In the genomic region with DNA sequence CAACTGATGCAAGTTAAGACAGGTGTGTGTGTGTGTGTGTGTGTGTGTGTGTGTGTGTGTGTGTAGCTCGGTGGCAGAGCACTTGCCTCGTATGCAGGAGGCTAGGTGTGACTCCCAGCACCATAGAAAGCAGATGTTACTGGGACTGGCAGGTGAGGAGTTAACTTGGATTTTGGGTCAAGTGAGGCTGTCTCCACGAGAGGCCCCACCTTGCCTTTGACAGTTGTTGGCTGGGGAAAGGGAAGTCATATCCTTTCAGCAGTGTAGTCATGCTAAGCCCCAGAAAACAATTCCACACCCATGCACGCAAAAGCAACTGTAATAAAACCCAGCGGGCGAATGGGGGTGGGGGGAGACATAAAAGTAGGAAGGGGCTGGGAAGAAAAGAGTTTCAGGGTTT, we compare ENCODE assay signal across 22 mouse cellular contexts. TPM values are rescaled to one million over a fixed set of nuclear protein-coding genes. Genes with fewer than 3 reads are reported as not detected.
DNase-seq lines count a peak whose midpoint lies in the region; ATAC-seq and TF ChIP-seq lines count a peak whose summit lies in the region.
"Had no signal": no experiment of that assay in that cellular context is flagged by ENCODE, and none has a peak within 500 bp of the region (broad histone marks: within the 10 kb centered on the region; RNA-seq: fewer than 3 reads in every experiment).

No protein-coding gene starts in this region.

- H3K4me1 ChIP-seq in E14TG2a.4 (replicated peaks; ENCODE audit: low read depth, low read length), result peaks cover 74% of the 10 kb centered on the region
- peaks cover 20% of the 10 kb centered on the region for H3K4me1 ChIP-seq in limb, embryonic 12.5 days (replicated peaks)

- no peak for TF ChIP-seq CTCF in gastrocnemius, adult 2 months (IDR thresholded peaks at IDR 0.05)
- no peak for TF ChIP-seq CTCF in E14TG2a.4 (conservative IDR thresholded peaks at IDR 0.05; ENCODE audit: low read length)

- DNase-seq in gastrocnemius, adult 2 months, result no peak
- DNase-seq in gastrocnemius, postnatal 4 days (ENCODE audit: low spot score in 2 of 2), result no peak
- peak; percentile 27 for DNase-seq in forelimb bud, embryonic 11.5 days (ENCODE audit: low read depth, low spot score)
- no peak for DNase-seq in spleen, postnatal 36 days (ENCODE audit: low spot score in 2 of 2)
- no peak for DNase-seq in left cerebral cortex, postnatal 14 days (ENCODE audit: low spot score in 2 of 2)
- DNase-seq: cerebellum, adult 9-11 months; heart, adult 18-20 months; kidney, adult 9 months; kidney, postnatal 36 days; midbrain, embryonic 14.5 days; right cerebral cortex, adult 18-20 months had no signal

- H3K36me3 ChIP-seq in E14TG2a.4 (ENCODE audit: insufficient read depth, low read length), result no peaks in the 10 kb centered on the region
- H3K36me3 ChIP-seq in limb, embryonic 12.5 days, result no peaks in the 10 kb centered on the region
- H3K36me3 ChIP-seq: neural tube, embryonic 13.5 days had no signal

- no peak for ATAC-seq in limb, embryonic 12.5 days (ENCODE audit: insufficient number of reproducible peaks, insufficient read depth, low FRiP score, low TSS enrichment, low read depth)
- ATAC-seq in megakaryocyte, adult 5-6 weeks (ENCODE audit: poor library complexity, severe bottlenecking), result no peak
- ATAC-seq: forebrain, embryonic 14.5 days had no signal

- no peak overlapping the region for H3K4me2 ChIP-seq in limb, embryonic 12.5 days

- no peak overlapping the region for H3K9ac ChIP-seq in limb, embryonic 12.5 days (replicated peaks)
- H3K9ac ChIP-seq: liver, embryonic 15.5 days; neural tube, embryonic 13.5 days had no signal

- 8% methylated on average over 6 of the region's 6 CpGs for WGBS in limb, embryonic 12.5 days

- no peak overlapping the region for H3K4me3 ChIP-seq in gastrocnemius, adult 2 months
- peak overlapping the region; percentile 59; the same call in 1 of the 2 replicates for H3K4me3 ChIP-seq in E14TG2a.4 (replicated peaks; ENCODE audit: low read length)
- H3K4me3 ChIP-seq in limb, embryonic 12.5 days (replicated peaks), result no peak overlapping the region
- H3K4me3 ChIP-seq: erythroblast, embryonic 14.5 days; left cerebral cortex, adult 2 months; liver, embryonic 15.5 days had no signal

- H3K27me3 ChIP-seq in E14TG2a.4 (ENCODE audit: insufficient read depth, low read length), result no peaks in the 10 kb centered on the region
- no peaks in the 10 kb centered on the region for H3K27me3 ChIP-seq in limb, embryonic 12.5 days
- H3K27me3 ChIP-seq: CH12.LX; liver, embryonic 15.5 days; neural tube, embryonic 13.5 days had no signal

- intact Hi-C loops in gastrocnemius, adult 2 months (cut with DNase I), result no loop called here
- intact Hi-C loops in left cerebral cortex, postnatal 14 days (cut with DNase I), result no loop called here

- no peaks in the 10 kb centered on the region for H3K9me3 ChIP-seq in E14TG2a.4 (ENCODE audit: low read length)
- H3K9me3 ChIP-seq in limb, embryonic 12.5 days, result no peaks in the 10 kb centered on the region
- H3K9me3 ChIP-seq: liver, embryonic 15.5 days; neural tube, embryonic 13.5 days had no signal

- peak overlapping the region; percentile 70 for H3K27ac ChIP-seq in gastrocnemius, adult 2 months
- peak overlapping the region; percentile 51; the same call in 1 of the 2 replicates for H3K27ac ChIP-seq in limb, embryonic 12.5 days
- H3K27ac ChIP-seq: left cerebral cortex, adult 2 months; liver, embryonic 15.5 days; macrophage had no signal

RNA-seq across cellular contexts. Expression of a gene that starts 12.4 kb away (rescaled TPM):
- total RNA-seq in gastrocnemius, adult 2 months (2021), result 10 to 100 TPM in 1 of 2 experiments, 1 to 10 TPM in 1; 6.6 to 10.1 TPM
- total RNA-seq in gastrocnemius, postnatal 4 days (2021), result 10 to 100 TPM; 29.9 to 31.8 TPM
- 4.1 and 6.8 TPM in 2 replicates for polyA plus RNA-seq in limb, embryonic 12.5 days (2016; fragmentation: Nextera tagmentation; extraction: Ambion mirVana)
- 1 to 10 TPM; 6.5 to 7.5 TPM for total RNA-seq in left cerebral cortex, postnatal 14 days (2021)
- 218 and 231 TPM in 2 replicates for total RNA-seq in megakaryocyte, adult 5-6 weeks (2015)
- 40.4 and 48.1 TPM in 2 replicates for total RNA-seq in megakaryocyte, adult 5-6 weeks (2017)

RNA-seq across cellular contexts. Expression of a gene that starts 51.7 kb away (rescaled TPM):
- total RNA-seq in gastrocnemius, adult 2 months (2021), result 1 to 10 TPM in 1 of 2 experiments, under 1 TPM in 1; 0.64 to 1.4 TPM
- total RNA-seq in gastrocnemius, postnatal 4 days (2021), result 1 to 10 TPM; 4.5 to 4.6 TPM
- 0.66 and 1.2 TPM in 2 replicates for polyA plus RNA-seq in limb, embryonic 12.5 days (2016; fragmentation: Nextera tagmentation; extraction: Ambion mirVana)
- total RNA-seq in left cerebral cortex, postnatal 14 days (2021), result 1 to 10 TPM; 1.1 to 1.3 TPM
- total RNA-seq in megakaryocyte, adult 5-6 weeks (2015), result not detected in 2 replicates
- total RNA-seq in megakaryocyte, adult 5-6 weeks (2017), result not detected in 2 replicates
- total RNA-seq: hematopoietic stem cell, adult 5-6 weeks had no signal
- polyA plus RNA-seq: erythroblast, embryonic 14.5 days had no signal
